Mouse (Mus musculus): Measurements from ENCODE around the gene Stag1. TPM values are rescaled to one million over a fixed set of nuclear protein-coding genes. Genes with fewer than 3 reads are reported as not detected.
"Not testable (repeated sequence)": the region's sequence is repeated elsewhere in the genome, so short reads cannot be mapped to it uniquely, and the experiment has no call there.

The Stag1 gene
- polyA plus RNA-seq, 1 experiment from 2014 or later, result 57.5 TPM

- Histone ChIP-seq H3K4me2 (ENCODE audit: low read depth, severe bottlenecking) (no peak overlapping the region), H3K9ac (ENCODE audit: low read length) (no peak overlapping the region), H3K4me1 (ENCODE audit: control insufficient read depth, insufficient read depth, low read length) (0 out of 2 replicates have a peak, but pooled peaks cover 3% of the 10 kb centered on the region), H3K9me3 (ENCODE audit: control insufficient read depth, low read length) (no peaks in the 10 kb centered on the region), H3K27me3 (ENCODE audit: control insufficient read depth, insufficient read depth, low read length) (no peaks in the 10 kb centered on the region), H3K4me3 (ENCODE audit: low read depth, low read length) (no peak overlapping the region), H3K36me3 (ENCODE audit: control insufficient read depth, insufficient read depth, low read length) (no peaks in the 10 kb centered on the region), H3K27ac (replicated peaks; ENCODE audit: low read depth, low read length) (no peak overlapping the region)
- ATAC-seq (ENCODE audit: insufficient number of reproducible peaks, low FRiP score, low TSS enrichment, low read depth), result no peak
- DNase-seq (ENCODE audit: low spot score), result no peak
- 38% methylated on average over 3 of the region's 3 CpGs for WGBS
Measured at GRCm38 (mm10) chr9:100685769-100686487, 88.3 kb downstream of the Stag1 start.

GRCm38 (mm10) chr9:100689765-100690316 is 92.2 kb downstream of the Stag1 start:
- Histone ChIP-seq H3K4me2 (ENCODE audit: low read depth, severe bottlenecking) (no peak overlapping the region), H3K4me3 (ENCODE audit: low read depth, low read length) (no peak overlapping the region), H3K27ac (replicated peaks; ENCODE audit: low read depth, low read length) (no peak overlapping the region), H3K9me3 (ENCODE audit: control insufficient read depth, low read length) (no peaks in the 10 kb centered on the region), H3K36me3 (ENCODE audit: control insufficient read depth, insufficient read depth, low read length) (no peaks in the 10 kb centered on the region), H3K9ac (ENCODE audit: low read length) (no peak overlapping the region), H3K4me1 (ENCODE audit: control insufficient read depth, insufficient read depth, low read length) (no peaks in the 10 kb centered on the region), H3K27me3 (ENCODE audit: control insufficient read depth, insufficient read depth, low read length) (no peaks in the 10 kb centered on the region)
- ATAC-seq (ENCODE audit: insufficient number of reproducible peaks, low FRiP score, low TSS enrichment, low read depth) (no peak), DNase-seq (ENCODE audit: low spot score) (no peak)
- 91% methylated on average over 3 of the region's 3 CpGs for WGBS

- no peak overlapping the region for H3K9ac ChIP-seq (ENCODE audit: low read length)
- no peaks in the 10 kb centered on the region for H3K4me1 ChIP-seq (ENCODE audit: control insufficient read depth, insufficient read depth, low read length)
- DNase-seq (ENCODE audit: low spot score) (no peak), ATAC-seq (ENCODE audit: insufficient number of reproducible peaks, low FRiP score, low TSS enrichment, low read depth) (no peak)
- H3K9me3 ChIP-seq (ENCODE audit: control insufficient read depth, low read length), result no peaks in the 10 kb centered on the region
- H3K36me3 ChIP-seq (ENCODE audit: control insufficient read depth, insufficient read depth, low read length), result no peaks in the 10 kb centered on the region
- H3K4me3 ChIP-seq (ENCODE audit: low read depth, low read length), result no peak overlapping the region
- H3K27me3 ChIP-seq (ENCODE audit: control insufficient read depth, insufficient read depth, low read length), result no peaks in the 10 kb centered on the region
- no peak overlapping the region for H3K27ac ChIP-seq (replicated peaks; ENCODE audit: low read depth, low read length)
- 83% methylated on average over 1 of the region's 1 CpGs for WGBS
- no peak overlapping the region for H3K4me2 ChIP-seq (ENCODE audit: low read depth, severe bottlenecking)
Measured at GRCm38 (mm10) chr9:100692239-100692638, 94.6 kb downstream of the Stag1 start.

- Histone ChIP-seq H3K36me3 (ENCODE audit: control insufficient read depth, insufficient read depth, low read length) (no peaks in the 10 kb centered on the region), H3K4me3 (ENCODE audit: low read depth, low read length) (no peak overlapping the region), H3K9ac (ENCODE audit: low read length) (no peak overlapping the region), H3K27me3 (ENCODE audit: control insufficient read depth, insufficient read depth, low read length) (no peaks in the 10 kb centered on the region), H3K27ac (replicated peaks; ENCODE audit: low read depth, low read length) (no peak overlapping the region), H3K4me2 (ENCODE audit: low read depth, severe bottlenecking) (no peak overlapping the region), H3K9me3 (ENCODE audit: control insufficient read depth, low read length) (no peaks in the 10 kb centered on the region), H3K4me1 (ENCODE audit: control insufficient read depth, insufficient read depth, low read length) (no peaks in the 10 kb centered on the region)
- WGBS, result 79% methylated on average over 2 of the region's 2 CpGs
- ATAC-seq (ENCODE audit: insufficient number of reproducible peaks, low FRiP score, low TSS enrichment, low read depth) (no peak), DNase-seq (ENCODE audit: low spot score) (no peak)
Measured at GRCm38 (mm10) chr9:100696537-100696936, 98.9 kb downstream of the Stag1 start.

- Histone ChIP-seq H3K27me3 (ENCODE audit: control insufficient read depth, insufficient read depth, low read length) (no peaks in the 10 kb centered on the region), H3K9ac (ENCODE audit: low read length) (no peak overlapping the region), H3K27ac (replicated peaks; ENCODE audit: low read depth, low read length) (no peak overlapping the region), H3K4me2 (ENCODE audit: low read depth, severe bottlenecking) (no peak overlapping the region), H3K4me1 (ENCODE audit: control insufficient read depth, insufficient read depth, low read length) (no peaks in the 10 kb centered on the region), H3K4me3 (ENCODE audit: low read depth, low read length) (no peak overlapping the region), H3K36me3 (ENCODE audit: control insufficient read depth, insufficient read depth, low read length) (no peaks in the 10 kb centered on the region), H3K9me3 (ENCODE audit: control insufficient read depth, low read length) (no peaks in the 10 kb centered on the region)
- WGBS, result 86% methylated on average over 1 of the region's 1 CpGs
- ATAC-seq (ENCODE audit: insufficient number of reproducible peaks, low FRiP score, low TSS enrichment, low read depth), result no peak
- no peak for DNase-seq (ENCODE audit: low spot score)
Measured at GRCm38 (mm10) chr9:100707644-100708043, 110.0 kb downstream of the Stag1 start.

- Histone ChIP-seq H3K9me3 (ENCODE audit: control insufficient read depth, low read length) (no peaks in the 10 kb centered on the region), H3K4me2 (ENCODE audit: low read depth, severe bottlenecking) (no peak overlapping the region), H3K27me3 (ENCODE audit: control insufficient read depth, insufficient read depth, low read length) (no peaks in the 10 kb centered on the region), H3K36me3 (ENCODE audit: control insufficient read depth, insufficient read depth, low read length) (no peaks in the 10 kb centered on the region), H3K4me1 (ENCODE audit: control insufficient read depth, insufficient read depth, low read length) (no peaks in the 10 kb centered on the region), H3K4me3 (ENCODE audit: low read depth, low read length) (no peak overlapping the region), H3K9ac (ENCODE audit: low read length) (no peak overlapping the region), H3K27ac (replicated peaks; ENCODE audit: low read depth, low read length) (no peak overlapping the region)
- no peak for DNase-seq (ENCODE audit: low spot score)
- 80% methylated on average over 2 of the region's 2 CpGs for WGBS
- ATAC-seq (ENCODE audit: insufficient number of reproducible peaks, low FRiP score, low TSS enrichment, low read depth), result no peak
Measured at GRCm38 (mm10) chr9:100711665-100712064, 114.1 kb downstream of the Stag1 start.

GRCm38 (mm10) chr9:100724832-100725231 is 127.2 kb downstream of the Stag1 start:
- not testable (repeated sequence) for H3K9me3 ChIP-seq (ENCODE audit: control insufficient read depth, low read length)

GRCm38 (mm10) chr9:100731839-100732238 is 134.2 kb downstream of the Stag1 start:
- no peaks in the 10 kb centered on the region for H3K9me3 ChIP-seq (ENCODE audit: control insufficient read depth, low read length)
- H3K4me1 ChIP-seq (ENCODE audit: control insufficient read depth, insufficient read depth, low read length), result no peaks in the 10 kb centered on the region
- no peak overlapping the region for H3K27ac ChIP-seq (replicated peaks; ENCODE audit: low read depth, low read length)
- no peaks in the 10 kb centered on the region for H3K27me3 ChIP-seq (ENCODE audit: control insufficient read depth, insufficient read depth, low read length)
- no peak overlapping the region for H3K4me2 ChIP-seq (ENCODE audit: low read depth, severe bottlenecking)
- 97% methylated on average over 1 of the region's 1 CpGs for WGBS
- H3K36me3 ChIP-seq (ENCODE audit: control insufficient read depth, insufficient read depth, low read length), result no peaks in the 10 kb centered on the region
- ATAC-seq (ENCODE audit: insufficient number of reproducible peaks, low FRiP score, low TSS enrichment, low read depth), result no peak
- no peak overlapping the region for H3K9ac ChIP-seq (ENCODE audit: low read length)
- no peak overlapping the region for H3K4me3 ChIP-seq (ENCODE audit: low read depth, low read length)
- DNase-seq (ENCODE audit: low spot score), result no peak

More at GRCm38 (mm10) chr9:100724832-100725231, 127.2 kb downstream of the Stag1 start:
- H3K27me3 ChIP-seq (ENCODE audit: control insufficient read depth, insufficient read depth, low read length); H3K4me3 ChIP-seq (ENCODE audit: low read depth, low read length); H3K9ac ChIP-seq (ENCODE audit: low read length); ATAC-seq (ENCODE audit: insufficient number of reproducible peaks, low FRiP score, low TSS enrichment, low read depth); H3K4me1 ChIP-seq (ENCODE audit: control insufficient read depth, insufficient read depth, low read length); H3K36me3 ChIP-seq (ENCODE audit: control insufficient read depth, insufficient read depth, low read length); H3K27ac ChIP-seq (replicated peaks; ENCODE audit: low read depth, low read length); DNase-seq (ENCODE audit: low spot score); H3K4me2 ChIP-seq (ENCODE audit: low read depth, severe bottlenecking): not testable (repeated sequence)
- 94% methylated on average over 2 of the region's 2 CpGs for WGBS

Data from limb, embryonic 11.5 days (tissue).